8 mouse cellular contexts compared by ENCODE assay signal in genomic region chr6:66535966-66536365, GRCm38 (mm10). TPM values are rescaled to one million over a fixed set of nuclear protein-coding genes. Genes with fewer than 3 reads are reported as not detected.
A peak's percentile ranks its signal among the peaks of the same experiment; 100 is the strongest.
DNase-seq lines count a peak whose midpoint lies in the region; ATAC-seq and TF ChIP-seq lines count a peak whose summit lies in the region.

No protein-coding gene starts in this region.

- H3K4me3 ChIP-seq in kidney, embryonic 15.5 days (replicated peaks) = peak overlapping the region; percentile 85
- peak overlapping the region; percentile 76 for H3K4me3 ChIP-seq in bone marrow macrophage, adult 2 months (ENCODE audit: insufficient read depth, low read length)
- H3K4me3 ChIP-seq in hindbrain, embryonic 16.5 days (ENCODE audit: low read length) = peak overlapping the region; percentile 88

- WGBS in kidney, embryonic 15.5 days = 12% methylated on average over 7 of the region's 7 CpGs
- WGBS in hindbrain, embryonic 16.5 days = 14% methylated on average over 7 of the region's 7 CpGs

- no peak for ATAC-seq in kidney, embryonic 15.5 days (replicated peaks; ENCODE audit: low FRiP score)
- ATAC-seq in hindbrain, embryonic 16.5 days = no peak

- no peaks in the 10 kb centered on the region for H3K9me3 ChIP-seq in kidney, embryonic 15.5 days (replicated peaks)
- H3K9me3 ChIP-seq in hindbrain, embryonic 16.5 days (ENCODE audit: control insufficient read depth, low read length) = no peaks in the 10 kb centered on the region

- H3K4me1 ChIP-seq in kidney, embryonic 15.5 days = peaks cover 17% of the 10 kb centered on the region
- H3K4me1 ChIP-seq in bone marrow macrophage, adult 2 months (ENCODE audit: control insufficient read depth, insufficient read depth, low read length) = peaks cover 9% of the 10 kb centered on the region
- H3K4me1 ChIP-seq in hindbrain, embryonic 16.5 days (ENCODE audit: control insufficient read depth, insufficient read depth, low read depth, low read length) = peaks cover 12% of the 10 kb centered on the region

- no peaks in the 10 kb centered on the region for H3K27me3 ChIP-seq in kidney, embryonic 15.5 days
- no peaks in the 10 kb centered on the region for H3K27me3 ChIP-seq in hindbrain, embryonic 16.5 days (replicated peaks; ENCODE audit: control insufficient read depth, insufficient read depth, low read length)

- no peak for TF ChIP-seq POLR2A in bone marrow macrophage, adult 2 months (IDR thresholded peaks at IDR 0.05; ENCODE audit: borderline replicate concordance, low read depth, low read length)

- peaks cover 24% of the 10 kb centered on the region for H3K36me3 ChIP-seq in kidney, embryonic 15.5 days
- H3K36me3 ChIP-seq in hindbrain, embryonic 16.5 days (ENCODE audit: control insufficient read depth, insufficient read depth, low read length) = no peaks in the 10 kb centered on the region

- TF ChIP-seq CTCF in bone marrow macrophage, adult 2 months (IDR thresholded peaks at IDR 0.05; ENCODE audit: low read depth, low read length) = no peak

- H3K27ac ChIP-seq in kidney, embryonic 15.5 days = peak overlapping the region; percentile 91; the same call in 1 of the 2 replicates
- peak overlapping the region; percentile 51 for H3K27ac ChIP-seq in bone marrow macrophage, adult 2 months (ENCODE audit: insufficient read depth, low read depth, low read length)
- no peak overlapping the region for H3K27ac ChIP-seq in hindbrain, embryonic 16.5 days (ENCODE audit: low read depth, low read length)

- peak overlapping the region; percentile 66 for H3K9ac ChIP-seq in kidney, embryonic 15.5 days
- H3K9ac ChIP-seq in hindbrain, embryonic 16.5 days (ENCODE audit: low read depth, low read length) = peak overlapping the region; percentile 71

- peak overlapping the region; percentile 69 for H3K4me2 ChIP-seq in kidney, embryonic 15.5 days
- peak overlapping the region; percentile 91 for H3K4me2 ChIP-seq in hindbrain, embryonic 16.5 days (ENCODE audit: low read length)

- DNase-seq in kidney, postnatal 14 days = no peak
- peak; percentile 43 for DNase-seq in naive thymus-derived CD4-positive, alpha-beta T cell, adult 2 months (ENCODE audit: low read depth)
- no peak for DNase-seq in adrenal gland, adult (ENCODE audit: inconsistent age in 2 of 2, low spot score in 1 of 2)
- DNase-seq in frontal cortex, postnatal 25 days (ENCODE audit: low spot score in 2 of 2) = no peak
- DNase-seq in kidney, postnatal 36 days = no peak

RNA-seq across cellular contexts. Expression of gene Mad2l1, which starts 0.8 kb away (rescaled TPM):
- 106 and 113 TPM in 2 replicates for polyA plus RNA-seq in kidney, embryonic 15.5 days (2015; fragmentation: Nextera tagmentation; extraction: Ambion mirVana)
- 38.2 and 42.0 TPM in 2 replicates for polyA plus RNA-seq in bone marrow macrophage, adult 2 months (2012; ENCODE audit: insufficient read depth, insufficient read length, missing spikeins)
- polyA plus RNA-seq in hindbrain, embryonic 16.5 days (2015; fragmentation: Nextera tagmentation; extraction: Ambion mirVana) = 19.8 and 19.9 TPM in 2 replicates

RNA-seq across cellular contexts. Expression of gene Vmn1r32, which starts 23.9 kb away (rescaled TPM):
- 0.06 TPM in 1 of 2 replicates, not detected in the other for polyA plus RNA-seq in kidney, embryonic 15.5 days (2015; fragmentation: Nextera tagmentation; extraction: Ambion mirVana)
- not detected in 2 replicates for polyA plus RNA-seq in bone marrow macrophage, adult 2 months (2012; ENCODE audit: insufficient read depth, insufficient read length, missing spikeins)
- 0.05 and 0.08 TPM in 2 replicates for polyA plus RNA-seq in hindbrain, embryonic 16.5 days (2015; fragmentation: Nextera tagmentation; extraction: Ambion mirVana)
